Mouse (Mus musculus) spleen, embryonic (tissue): Measurements from ENCODE around the gene Rarg.

ENCODE experiments used
- CTCF ChIA-PET: fragments of 350-600 bp; sonication (Branson Sonifier 250); formaldehyde crosslinking; loops from one replicate; lab custom pipeline; 2022; lab: Charles Lee

Gene Rarg

DNA sequence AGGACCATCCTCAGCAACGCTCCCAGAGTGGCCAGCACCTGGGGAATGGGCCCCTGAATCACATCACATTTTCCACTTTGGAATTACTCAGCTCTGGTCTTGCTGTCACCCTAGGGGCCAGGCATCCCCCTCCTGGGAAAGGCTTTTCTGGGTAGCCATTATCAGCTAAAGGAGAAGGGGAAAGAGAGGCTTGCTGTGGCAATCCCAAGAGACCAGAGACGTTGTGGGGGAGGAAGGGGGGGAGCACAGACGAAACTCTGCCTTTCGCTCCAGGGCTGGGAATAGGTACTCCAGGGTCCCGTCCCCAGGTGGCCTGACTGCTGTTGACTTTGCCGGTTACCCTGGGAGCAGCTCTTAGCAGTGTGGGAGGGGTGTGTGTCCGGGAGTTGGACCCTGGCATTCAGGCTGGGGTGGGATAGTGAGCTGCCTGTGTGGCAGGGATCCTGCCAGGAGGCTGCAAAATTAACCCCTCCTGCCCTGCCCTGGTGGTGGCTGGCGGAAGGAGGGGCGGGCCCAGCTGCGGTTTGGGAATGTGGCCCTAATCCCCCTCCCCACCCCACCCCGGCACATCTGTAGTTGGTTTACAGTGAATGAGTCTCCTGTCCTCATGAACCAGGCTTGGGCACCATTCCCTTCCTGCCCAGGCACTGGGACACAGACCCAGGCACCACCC is 1.4 kb upstream of the Rarg start:
- CTCF ChIA-PET: no interaction called here

DNA sequence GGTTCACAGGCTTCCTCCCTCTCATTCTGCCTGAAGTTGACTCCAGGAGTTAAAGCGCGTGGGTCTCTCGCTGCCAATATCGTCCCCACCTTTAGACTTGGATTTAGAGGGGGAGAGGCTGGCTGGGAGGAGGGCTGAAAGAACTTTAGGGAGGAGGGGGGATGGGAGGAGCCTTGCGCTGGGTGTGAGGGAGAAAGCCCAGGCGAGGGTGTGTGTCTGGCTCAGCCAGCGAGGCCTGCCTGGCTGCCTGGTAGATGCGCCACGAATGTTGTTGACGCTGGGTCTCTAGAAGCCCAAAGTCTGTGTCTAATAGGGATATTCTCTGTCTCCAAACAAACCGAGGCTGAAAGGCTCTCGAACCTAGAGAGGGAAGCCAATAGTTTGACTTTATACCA is 756 bp upstream of the Rarg start:
- CTCF ChIA-PET: no interaction called here

DNA sequence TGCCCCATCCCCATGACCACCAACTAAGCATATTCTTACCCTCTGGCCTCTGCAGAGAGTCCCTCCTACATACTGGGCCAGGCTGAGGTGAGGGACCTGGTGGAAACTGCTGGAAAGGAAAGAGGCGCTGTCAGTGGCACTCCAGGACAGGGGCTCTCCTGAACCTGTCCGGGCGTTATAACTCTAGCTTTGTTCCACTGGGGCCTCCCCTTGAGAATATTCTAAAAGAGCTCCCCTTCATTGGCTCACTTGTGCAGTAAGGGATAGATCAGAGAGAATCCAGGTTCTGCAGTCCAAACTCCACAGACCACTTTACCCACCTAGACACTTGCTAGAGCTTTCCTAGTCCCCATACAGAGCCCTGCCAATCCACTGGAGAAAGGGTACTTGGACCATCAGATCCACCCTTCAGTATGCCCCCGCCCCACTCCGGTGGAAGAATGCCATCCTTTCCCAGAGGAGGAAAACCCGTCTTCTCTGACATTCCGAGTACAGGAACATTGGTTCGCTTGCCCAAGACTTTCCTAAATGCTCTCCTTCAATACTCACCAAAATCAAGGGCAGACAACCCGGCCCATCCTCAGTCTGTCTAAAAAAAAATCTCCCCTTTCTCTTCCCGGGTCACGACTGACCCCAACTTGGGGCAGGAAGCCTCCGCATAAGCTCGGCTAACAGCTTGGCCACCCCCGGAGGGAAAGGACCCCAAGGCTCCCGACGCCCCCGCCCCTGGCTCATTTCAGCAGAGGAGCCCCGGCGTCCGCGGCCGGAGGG is 701 bp downstream of the Rarg start:
- CTCF ChIA-PET: no interaction called here

DNA sequence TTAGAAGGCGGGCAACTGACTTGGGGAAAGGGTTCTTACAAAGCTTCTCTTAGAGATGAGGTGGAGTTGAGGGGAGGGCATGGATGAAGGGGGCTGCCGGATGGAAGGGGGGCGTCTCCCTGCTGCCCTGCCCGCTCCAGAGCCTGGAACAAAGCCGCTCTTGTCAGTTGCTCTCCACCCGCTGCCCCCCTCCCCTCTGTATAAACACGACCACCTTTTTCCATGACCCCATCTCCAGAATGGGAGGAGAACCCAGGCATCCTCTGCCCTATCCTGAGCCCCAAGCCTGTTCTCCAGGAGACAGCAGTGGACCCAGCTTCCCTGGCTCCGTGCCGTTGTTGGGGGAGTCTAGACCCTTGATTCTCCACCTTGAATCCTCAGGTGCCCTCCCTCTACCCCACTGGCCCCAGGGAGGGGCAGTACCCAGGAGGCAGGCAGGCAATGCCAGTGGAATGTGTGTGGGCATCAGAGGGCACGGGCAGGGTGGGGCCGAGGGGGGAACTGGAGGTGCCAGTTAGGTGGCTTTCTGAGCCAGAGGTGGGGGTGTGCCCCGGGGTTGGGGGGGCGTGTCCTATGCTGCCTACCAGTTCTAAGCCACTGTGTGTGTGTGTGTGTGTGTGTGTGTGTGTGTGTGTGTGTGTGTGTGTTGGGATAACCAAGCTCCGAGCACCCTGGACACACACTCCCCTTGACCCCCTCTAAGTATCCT is 1.6 kb downstream of the Rarg start:
- CTCF ChIA-PET: no interaction called here

DNA sequence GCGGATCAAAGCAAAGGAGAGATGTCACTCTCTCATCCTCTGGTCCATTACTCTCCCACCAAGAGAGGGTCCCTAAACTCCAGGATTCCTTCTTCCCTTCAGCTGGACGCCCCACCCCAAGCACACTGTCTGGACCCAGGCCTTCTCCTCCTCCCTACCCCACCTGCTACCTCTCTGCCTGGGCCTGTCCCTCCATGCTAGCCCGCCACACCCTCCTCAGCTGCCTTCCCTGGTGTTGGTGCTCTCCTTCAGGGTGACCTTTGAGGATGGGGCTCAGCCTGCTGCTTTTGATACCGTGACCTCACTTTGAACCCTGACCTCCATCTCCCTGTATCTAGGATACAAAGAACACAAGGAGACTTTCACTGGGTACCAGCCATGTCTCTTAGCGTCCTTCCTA is 6.8 kb downstream of the Rarg start:
- CTCF ChIA-PET: interaction anchor here (0.6 kb wide), 1 partner anchor 97 kb away, joined by 3 read pairs; no protein-coding TSS in a partner anchor

DNA sequence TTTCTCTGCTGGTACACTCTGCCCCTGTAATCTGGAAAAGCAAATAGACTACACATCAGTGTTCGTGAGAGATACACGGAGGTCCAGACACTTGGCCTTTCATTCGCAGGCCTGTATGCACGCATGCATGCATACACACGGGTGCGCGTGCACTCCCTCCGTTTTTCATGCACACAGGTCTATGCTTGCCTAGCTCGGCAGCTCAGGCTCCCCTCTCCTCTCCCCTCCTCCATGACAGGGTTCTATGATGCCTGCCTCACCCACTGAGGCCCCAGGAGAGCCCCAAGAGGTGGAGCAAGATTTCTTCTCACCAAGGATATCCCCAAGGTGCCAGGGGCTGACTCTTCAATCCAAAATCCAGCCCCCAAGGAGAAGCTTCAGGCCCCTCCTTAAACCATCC is 7.3 kb downstream of the Rarg start:
- CTCF ChIA-PET: interaction anchor here (0.6 to 0.7 kb wide), 2 partner anchors 97 to 1832 kb away, joined by 3 read pairs; no protein-coding TSS in a partner anchor

DNA sequence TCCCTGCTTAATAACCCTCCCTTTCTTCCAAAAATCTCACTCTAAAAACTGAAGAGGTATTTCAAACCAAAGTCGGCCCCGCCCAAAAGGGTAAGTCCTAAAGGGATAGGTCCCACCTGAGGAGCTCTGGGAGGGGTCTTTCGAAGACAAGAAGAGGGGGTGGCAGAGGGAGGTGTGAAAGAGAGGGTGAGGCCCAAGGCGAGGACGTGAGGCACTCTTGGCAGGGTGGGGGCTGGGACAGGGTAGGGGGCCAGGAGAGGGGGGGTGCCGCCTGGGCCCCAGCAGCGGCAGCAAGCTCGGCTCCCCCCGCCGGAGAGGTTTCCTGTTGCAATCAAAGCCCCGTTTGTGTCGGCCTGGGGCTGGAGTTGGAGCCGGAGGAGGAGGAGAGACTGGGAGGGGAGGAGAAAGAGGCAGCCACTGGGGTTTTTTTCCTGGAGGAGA is 8.0 kb downstream of the Rarg start:
- CTCF ChIA-PET: interaction anchor here (0.7 kb wide), 1 partner anchor 1831 kb away, joined by 3 read pairs; no protein-coding TSS in a partner anchor

DNA sequence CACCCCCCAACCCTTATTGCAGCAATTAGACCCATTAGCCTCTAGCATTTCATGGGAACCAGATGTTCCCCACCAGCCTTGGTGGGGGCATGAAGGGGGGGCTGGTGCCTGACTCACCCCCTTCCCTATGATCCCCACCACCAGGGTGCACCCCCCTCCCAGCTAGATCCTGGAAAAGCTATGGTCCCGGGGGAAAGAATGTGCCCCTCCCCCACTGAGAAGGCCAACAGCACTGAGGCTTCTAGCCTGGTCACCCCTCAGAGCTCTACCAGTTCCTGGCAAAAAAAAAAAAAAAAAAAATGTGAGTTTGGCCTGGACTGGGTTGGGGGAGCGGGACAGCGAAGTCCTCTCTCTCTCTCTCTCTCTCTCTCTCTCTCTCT is 8.5 kb downstream of the Rarg start:
- CTCF ChIA-PET: no interaction called here

DNA sequence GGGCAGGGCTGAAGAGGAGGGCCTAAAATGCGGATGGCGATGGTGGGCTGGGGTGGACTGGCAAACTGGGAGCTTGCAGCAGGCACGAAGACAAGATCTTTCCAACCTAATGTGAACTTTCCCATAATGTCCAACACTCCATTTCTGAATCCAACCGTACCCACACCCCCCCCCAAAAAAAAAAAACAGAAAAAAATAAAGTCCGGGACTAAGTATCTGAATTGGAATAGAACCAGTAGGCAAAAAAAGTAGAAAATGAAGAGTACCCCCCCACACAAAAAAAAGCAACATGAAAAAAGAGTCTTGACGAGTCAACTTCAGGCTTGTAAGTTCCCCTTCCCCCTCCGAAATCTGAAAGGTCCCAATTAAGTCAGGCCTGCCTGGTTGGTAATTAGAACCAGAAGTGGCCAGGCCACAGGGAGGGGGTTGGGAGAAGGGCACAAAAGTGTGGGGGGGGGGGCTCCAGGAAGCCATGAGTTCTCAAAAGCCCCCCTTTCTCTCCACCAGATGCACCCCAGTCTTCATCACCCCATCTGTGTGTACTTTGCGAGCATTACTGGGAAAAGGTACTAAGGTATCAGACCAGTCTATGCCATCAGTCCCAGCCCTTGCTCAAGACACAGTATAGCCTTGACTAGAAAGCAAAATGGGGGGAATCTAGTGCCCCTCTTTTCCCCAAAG is 9.0 kb downstream of the Rarg start:
- CTCF ChIA-PET: interaction anchor here (0.7 kb wide), 2 partner anchors 10 to 135 kb away, joined by 4 to 16 read pairs; no protein-coding TSS in a partner anchor

DNA sequence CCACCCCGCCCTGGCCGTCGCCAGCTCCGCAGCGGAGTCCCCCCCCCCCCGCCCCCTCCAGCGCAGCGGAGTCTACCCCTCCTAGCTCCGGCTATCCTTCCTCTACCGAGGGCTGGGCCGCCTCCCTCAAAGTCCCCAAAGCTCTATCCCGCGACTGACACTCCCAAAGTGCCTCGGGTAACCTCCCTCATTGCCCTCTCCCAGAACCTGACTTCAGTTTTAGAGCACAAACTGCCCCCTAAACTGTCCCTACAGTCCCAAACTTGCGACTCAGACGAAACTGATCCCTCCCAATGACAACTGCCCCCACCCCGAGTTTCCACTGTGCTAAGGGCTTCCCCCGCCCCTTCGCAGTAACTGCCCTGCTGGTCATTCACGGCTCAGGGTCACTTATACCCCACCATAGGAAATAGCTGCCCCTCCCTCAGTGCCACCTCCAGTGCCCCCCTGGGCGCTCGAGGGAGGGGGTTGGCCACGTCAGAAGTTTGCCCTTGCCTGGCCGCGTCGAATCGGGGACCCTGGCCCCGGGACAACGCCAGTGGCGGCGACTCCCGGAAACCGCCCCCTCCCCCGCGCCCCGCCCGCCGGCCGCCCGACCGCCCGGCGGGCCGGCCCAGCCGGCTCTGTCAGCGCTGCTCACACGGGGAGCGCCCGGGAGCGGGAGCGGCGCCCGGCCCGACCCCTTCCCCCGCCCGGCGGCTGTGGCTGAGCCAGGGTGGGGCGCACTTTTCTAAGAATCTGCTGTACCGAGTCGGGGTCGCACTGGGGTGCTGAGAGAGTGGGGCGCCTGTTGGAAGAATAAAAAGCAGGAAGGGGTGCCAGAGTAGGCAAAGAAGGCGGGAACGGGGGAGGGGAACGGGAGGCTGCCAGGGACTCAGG is 9.8 kb downstream of the Rarg start:
- CTCF ChIA-PET: interaction anchor here (0.5 to 0.7 kb wide), 5 partner anchors 9 to 379 kb away, joined by 3 to 16 read pairs (median 4); no protein-coding TSS in a partner anchor

DNA sequence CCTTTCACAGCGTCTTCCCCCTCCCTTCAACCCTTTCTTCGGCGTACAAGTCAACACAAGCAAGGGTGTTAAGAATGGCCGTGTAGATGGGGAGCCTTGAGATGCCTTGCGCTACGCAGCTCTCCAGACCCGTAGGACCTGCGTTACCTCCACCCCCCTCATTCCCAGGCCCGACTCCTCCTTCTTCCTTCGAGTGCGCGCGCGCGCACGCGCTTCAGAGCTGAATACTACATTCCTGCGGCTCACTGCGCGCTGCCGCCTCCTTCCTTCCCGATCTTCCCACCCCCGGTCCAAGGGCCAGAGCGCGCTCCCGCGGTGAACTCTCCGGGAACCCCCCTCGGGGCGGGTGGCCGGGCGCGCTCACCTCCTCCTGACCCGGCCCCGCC is 10.5 kb downstream of the Rarg start:
- CTCF ChIA-PET: interaction anchor here (0.6 to 0.7 kb wide), 2 partner anchors 15 to 71 kb away, joined by 3 to 8 read pairs; no protein-coding TSS in a partner anchor

DNA sequence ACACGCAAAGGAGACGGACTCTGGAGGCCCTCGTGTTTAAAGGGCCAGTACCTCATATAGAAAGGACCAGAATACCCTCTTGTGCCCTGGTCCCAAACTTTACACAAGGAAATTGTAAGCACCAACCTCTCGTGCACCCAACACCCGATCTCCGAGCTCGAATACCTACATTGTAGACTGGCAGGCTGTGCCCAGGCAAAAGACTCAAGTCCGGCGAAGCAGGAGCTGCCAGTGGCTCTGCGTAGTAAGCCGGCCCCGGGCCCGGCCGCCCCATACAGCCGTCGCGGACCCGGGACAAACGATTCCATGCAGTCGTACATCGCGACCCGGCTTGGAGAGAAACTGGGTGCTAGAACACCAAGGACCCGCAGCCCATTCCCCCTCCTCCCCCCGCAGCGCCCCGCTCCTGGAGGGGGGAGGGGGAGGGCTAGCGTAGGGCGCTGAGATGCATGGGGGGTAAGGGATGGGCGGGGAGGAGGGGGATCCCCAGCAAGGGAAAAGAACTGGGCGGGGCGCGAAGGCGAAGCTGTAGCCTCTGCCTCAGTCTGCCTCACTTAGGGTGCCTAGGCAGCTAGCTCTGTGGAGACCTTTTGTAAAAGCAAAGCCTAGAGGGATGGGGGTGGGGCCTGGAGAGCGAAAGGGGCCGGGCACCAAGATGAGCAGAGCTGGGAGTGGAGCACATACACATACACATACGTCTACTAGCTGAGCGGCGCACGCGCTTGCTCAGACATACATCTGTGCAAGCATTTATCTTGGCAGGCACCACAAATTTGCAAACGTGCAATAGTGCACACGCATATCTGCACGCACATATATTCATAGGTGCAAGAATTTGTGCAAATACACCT is 11.2 kb downstream of the Rarg start:
- CTCF ChIA-PET: interaction anchor here (0.7 to 1.0 kb wide), 4 partner anchors 10 to 72 kb away, joined by 3 to 8 read pairs (median 4); no protein-coding TSS in a partner anchor

DNA sequence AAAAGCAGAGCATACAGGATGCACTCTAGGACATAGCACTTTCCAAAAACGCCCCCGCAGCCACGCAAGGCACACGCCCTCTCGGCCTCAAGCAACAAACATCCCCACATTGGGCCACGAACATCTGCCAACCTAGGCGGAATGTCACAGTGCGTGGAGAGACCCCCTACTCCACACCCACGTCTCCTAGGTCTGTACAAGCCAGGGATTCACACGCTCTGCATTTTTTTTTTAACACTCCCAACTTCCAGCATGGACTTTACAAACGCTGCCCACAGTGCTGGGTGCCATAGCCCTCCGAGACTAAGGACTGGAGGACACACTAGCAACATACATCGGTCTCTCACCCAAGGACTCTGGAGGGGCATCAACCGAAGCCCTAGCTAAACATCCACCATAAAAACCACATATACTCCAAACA is 11.8 kb downstream of the Rarg start:
- CTCF ChIA-PET: interaction anchor here (0.7 to 1.0 kb wide), 5 partner anchors 9 to 67 kb away, joined by 3 to 12 read pairs (median 6); no protein-coding TSS in a partner anchor

DNA sequence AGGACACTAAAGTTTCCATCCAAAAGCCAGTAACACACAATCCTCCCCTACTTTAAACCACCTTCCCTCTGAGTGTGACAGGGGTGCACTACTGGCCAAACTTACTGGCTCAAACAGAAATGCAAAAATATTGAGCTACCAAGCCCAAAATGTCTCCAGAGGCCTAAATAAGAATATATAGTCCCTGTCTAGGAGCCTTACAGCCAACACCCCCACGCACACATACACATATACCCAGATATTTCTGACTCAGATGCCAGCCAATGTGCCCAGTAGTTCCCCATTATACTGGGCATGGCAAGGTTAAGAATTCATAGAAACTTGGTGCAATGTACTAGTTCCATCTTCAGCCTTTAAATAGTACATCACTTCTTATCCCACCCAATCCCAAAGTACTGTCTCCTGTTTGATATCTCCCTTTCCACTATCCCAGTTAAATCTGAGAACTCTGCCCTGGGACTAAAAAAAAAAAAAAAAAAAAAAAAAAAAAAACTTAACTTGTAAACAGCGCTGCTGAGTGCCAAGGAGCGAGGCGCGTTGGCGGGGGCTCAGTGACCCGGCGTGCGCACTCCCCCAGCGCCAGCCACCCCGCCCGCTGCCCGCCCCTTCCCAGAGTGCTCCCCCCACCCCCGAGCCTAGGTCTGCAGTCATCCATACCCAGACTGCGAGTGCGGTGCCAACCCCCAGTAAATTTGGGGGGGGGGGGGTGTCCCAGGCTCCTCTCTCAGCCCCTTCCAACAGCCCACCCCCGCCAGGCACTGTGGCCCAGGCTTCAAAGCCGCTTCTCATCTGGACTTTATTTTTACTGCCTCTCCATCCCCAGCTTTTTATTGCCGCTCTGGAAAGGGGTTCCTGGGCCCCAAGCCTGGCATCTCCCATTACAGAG is 12.8 kb downstream of the Rarg start:
- CTCF ChIA-PET: interaction anchor here (0.7 to 1.3 kb wide), 3 partner anchors 20 to 66 kb away, joined by 4 to 12 read pairs (median 8); no protein-coding TSS in a partner anchor

DNA sequence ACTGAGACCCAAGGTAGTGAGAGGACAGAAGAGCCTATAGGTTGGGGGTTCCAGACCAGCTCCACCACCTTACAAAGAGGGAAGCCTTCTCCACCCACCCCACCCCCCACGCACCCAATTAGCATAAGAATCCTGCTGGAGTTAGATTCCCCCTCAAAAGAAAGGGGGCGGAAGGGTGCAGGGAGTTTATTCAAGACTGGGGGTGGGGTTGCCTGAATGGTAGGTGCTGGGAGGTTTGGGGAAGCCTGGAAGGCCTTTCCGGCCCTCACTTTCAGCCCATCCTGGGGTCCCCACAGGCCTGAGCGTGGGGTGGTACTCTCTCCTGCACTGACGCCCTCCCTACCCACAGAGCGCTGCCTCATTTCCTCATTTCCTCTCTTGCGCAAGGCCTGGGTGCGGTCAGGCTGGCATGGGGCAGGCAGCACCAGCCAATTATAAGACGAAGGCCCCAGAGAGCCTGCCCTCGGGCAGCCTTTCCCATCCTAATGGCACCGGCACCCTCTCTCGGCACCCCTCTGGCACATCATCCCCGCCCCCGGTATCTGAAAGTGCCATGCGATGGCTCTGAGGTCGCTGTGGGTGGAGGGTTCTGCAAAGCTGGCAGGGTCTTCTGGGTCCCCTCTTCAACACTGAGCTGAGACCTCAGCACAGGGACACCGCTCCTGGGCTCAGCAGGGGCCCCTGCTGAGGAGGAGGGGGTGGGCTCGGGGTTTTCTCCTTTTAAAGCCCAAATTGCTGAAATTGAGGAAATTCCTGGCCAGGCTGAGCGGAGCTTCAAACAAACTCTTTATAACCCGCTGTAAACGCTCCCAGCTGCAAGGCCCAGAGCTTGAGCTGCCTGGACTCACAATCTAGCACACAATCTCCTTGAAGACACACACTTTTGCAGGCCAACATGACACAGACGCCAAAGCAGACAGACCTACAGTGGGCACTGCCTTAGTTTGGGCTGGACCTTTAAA is 13.8 kb downstream of the Rarg start:
- CTCF ChIA-PET: interaction anchor here (1.3 kb wide), 1 partner anchor 19 kb away, joined by 4 read pairs; no protein-coding TSS in a partner anchor

DNA sequence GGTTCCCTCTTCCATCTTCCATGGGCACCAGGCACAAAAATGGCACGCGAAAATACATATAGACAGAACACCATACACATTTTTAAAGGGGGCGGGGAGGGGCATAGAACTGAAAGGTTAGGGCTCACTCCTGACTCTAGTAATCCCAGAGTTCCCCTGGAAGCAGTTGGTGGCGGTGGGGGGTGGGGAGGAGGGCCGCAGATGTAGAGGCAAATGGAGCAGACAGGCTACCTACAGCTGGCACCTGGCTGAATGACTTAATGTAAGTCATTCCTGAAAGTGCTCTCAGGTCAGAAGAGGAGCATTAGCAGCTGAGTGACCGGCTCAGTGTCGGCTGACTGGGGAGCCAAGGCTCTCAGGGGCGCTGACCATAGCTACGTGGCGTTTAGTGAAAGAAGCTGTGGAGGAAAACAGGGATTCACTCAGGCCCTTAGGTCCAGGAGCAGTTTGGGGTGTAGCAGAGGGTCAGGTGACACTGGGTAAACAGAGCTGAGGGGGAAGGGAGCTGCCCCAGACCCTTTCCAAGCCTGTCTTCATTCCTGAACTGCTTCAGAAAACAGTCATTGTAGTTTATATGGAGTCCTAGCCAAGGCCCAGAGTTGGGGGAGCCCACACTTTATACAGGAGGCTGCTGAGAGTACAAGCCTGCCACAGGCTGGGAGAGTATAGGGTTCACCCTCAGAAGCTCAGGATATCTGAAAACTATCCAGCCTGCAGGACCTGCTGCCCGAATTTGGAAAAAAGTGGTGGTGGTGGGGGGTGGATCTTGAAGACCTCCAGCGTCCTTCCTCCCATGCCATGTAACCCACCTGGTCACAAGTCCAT is 14.7 kb downstream of the Rarg start:
- CTCF ChIA-PET: no interaction called here
